Mouse (Mus musculus) small intestine, adult 2 months (tissue): ENCODE data around the gene Cish.
"Not testable (repeated sequence)": the region's sequence is repeated elsewhere in the genome, so short reads cannot be mapped to it uniquely, and the experiment has no call there.

ENCODE experiments used
- CTCF ChIP-seq: fragments of 200-500 bp; IDR thresholded peaks from 2 replicates; pipeline ENCODE4 v1.5.1; 2012; ENCODE audit warnings: low read depth, mild to moderate bottlenecking, control low read depth, inconsistent platforms, low read length, moderate library complexity, mixed read lengths; ENCODE audit not compliant: insufficient replicate concordance, insufficient read length; ENCODE audit errors: extremely low read depth
- POLR2A ChIP-seq: fragments of 200-500 bp; IDR thresholded peaks from 2 replicates; pipeline ENCODE4 v1.6.1; 2012; ENCODE audit warnings: low read depth, mild to moderate bottlenecking, control low read depth, inconsistent platforms, low read length, moderate library complexity

DNA sequence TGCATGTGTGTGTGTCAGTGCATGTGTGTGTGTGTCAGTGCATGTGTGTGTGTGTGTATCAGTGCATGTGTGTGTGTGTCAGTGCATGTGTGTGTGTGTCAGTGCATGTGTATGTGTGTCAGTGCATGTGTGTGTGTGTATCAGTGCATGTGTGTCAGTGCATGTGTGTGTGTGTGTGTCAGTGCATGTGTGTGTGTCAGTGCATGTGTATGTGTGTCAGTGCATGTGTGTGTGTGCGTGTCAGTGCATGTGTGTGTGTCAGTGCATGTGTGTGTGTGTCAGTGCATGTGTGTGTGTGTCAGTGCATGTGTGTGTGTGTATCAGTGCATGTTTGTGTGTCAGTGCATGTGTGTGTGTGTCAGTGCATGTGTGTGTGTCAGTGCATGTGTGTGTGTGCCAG is 10.8 kb downstream of the Cish start:
- TF ChIP-seq CTCF, POLR2A: not testable (repeated sequence)
